Mouse (Mus musculus) retina, adult 2 months (tissue): ENCODE measurements around the gene Setd7.
A peak's percentile ranks its signal among the peaks of the same experiment; 100 is the strongest.

Source experiments
- DNase-seq: peaks from one replicate; pipeline ENCODE4 v3.0.0-alpha.2; 2012; ENCODE audit warnings: low read depth, low spot score

Setd7 gene

DNA sequence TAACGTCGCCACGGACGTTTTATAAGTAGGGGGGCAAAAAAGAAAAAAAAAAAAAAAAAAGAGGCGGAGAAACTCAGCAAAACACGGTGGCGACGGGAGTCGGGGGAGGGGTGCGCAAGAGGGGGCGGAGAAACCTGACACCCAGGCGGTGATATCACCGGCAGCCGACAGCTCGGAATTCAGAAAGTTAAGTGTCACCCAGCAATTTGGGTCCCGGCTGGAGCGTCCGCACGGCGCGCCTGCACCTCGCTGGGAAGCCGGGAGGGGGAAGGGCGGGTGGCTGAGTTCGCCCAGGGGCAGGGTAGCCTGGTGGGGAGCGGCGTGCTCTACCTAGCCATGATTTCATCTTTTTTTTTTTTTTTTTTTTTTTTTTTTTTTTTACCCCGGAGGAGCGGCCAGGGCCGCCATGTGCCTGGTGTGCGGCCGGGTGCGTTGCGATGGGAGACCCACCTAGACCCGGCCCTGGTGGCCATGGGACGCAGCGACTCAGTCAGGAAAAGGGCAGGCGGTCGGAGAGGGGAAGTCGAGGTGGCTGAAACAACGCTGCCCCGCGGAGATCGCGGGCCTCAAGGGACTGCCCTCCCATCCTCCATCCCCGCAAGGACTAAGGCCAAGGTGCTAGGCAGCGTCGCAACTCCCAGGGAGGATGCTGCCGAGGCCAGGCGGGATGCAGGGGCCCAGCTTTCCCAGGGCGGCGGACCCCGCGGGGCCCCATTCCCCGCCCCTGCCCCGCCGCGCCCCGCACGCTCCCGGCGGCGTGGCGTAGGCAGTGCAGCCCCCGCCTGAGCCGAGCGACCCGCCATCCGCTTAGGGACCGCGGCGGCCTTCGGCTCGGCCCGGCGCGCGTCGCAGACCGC is 857 bp downstream of the Setd7 start:
- no peak for DNase-seq

DNA sequence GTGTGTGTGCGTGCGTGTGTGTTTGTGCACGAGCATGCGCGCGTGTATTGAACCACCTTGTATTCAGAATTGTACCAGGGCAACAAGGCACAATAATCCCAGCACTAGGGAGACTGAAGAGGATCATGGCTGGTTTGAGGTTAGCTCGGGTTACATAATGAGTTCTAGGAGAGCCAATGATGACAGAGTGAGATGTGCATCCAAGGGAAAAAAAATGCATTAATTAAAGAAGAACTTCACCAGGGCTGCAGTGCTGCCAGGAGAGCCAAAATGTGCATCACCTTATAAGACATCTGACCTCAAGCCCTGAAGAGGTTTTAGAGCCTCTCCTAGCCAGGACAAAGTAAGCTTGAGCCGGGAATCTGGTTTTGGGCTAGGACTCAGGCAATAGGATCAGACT is 5.1 kb downstream of the Setd7 start:
- no peak for DNase-seq

DNA sequence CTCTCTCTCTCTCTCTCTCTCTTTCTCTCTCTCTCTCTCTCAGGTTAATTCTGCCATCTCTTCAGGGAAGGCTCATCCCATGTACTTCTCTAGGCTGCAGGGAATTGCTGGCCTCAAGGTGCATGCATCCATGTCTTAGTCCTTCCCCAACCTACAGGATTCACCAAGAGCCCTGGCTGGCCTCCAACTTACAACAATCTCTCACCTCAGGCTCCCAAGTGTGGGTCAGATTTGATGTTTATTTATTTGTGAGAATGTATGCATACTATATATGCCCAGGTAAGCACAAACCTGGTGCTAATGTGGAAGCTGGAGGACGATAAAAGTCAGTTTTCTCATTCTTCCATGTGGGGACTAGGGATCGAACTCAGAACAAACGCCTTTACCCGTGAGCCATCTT is 5.8 kb downstream of the Setd7 start:
- no peak for DNase-seq

DNA sequence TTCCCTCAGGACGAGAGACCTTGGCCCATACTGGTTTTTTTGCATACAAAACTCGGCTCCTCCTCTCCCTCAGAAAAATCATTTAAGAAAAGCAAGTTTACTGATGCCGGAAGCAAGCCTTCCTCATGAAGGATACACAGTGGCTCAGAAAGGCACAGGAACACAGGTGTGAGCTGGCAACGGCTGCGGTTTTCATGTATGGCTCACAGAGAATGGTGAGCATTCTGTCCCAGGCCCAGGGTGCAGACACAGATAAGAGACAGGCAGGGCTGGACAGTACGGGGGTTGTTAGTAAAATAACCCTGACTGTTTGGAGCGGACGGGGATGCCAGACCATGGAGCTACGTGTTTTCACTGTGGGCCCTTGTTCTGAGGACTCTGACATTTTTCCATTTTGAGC is 6.6 kb downstream of the Setd7 start:
- no peak for DNase-seq

GRCm38 (mm10) chr3:51553497-51553875 is 7.2 kb downstream of the Setd7 start:
- no peak for DNase-seq

DNA sequence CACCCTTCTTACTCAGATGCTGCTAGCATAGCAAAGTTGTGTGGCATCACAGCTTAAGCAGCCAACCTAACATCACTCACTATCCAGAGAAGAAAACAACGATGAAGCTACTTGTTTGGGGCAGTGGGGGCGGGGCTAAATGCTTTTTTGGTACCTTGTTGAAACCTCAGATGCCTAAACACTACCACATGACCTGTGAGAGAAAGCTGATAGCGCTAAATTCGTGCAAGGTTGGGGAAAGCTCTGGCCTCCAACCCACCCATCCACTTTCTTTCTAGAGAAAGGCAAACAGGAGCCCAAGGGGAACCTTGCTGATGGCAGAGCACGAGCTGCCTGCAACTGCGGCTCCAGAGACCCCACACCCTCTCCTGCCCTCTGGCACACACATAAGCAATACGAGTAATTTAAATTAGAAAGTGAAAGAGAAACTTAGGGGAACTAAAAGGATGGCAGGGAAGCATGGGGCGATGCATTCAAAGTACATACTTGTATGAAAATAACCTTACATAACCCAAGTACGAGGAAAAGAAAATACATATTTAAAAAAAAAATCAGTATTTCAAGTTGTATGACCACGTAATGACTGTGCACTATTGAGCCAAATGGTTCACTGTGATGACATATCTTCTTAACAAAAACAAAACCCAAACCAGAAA is 7.7 kb downstream of the Setd7 start:
- DNase-seq = no peak

DNA sequence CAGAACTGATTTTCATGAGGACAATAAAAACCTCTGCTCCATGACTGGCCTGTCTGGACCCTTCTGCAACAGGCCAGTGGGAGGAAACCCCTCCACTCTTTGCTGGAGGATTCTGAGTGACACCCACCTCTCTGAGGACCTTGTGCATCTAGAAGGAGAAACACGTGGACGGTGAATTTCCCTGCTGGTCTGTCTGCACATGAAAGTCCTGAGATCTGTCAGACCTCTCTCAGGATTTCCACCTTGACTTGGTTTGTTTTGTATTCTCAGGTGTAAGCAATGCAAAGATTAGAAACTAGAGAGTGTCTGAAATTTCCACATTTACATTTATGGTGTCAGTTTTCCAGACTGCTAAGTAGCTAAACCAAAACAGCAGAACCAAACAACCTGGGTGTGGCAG is 8.5 kb downstream of the Setd7 start:
- no peak for DNase-seq

- no peak for DNase-seq
These were observed 11.6 kb downstream of the Setd7 start for GRCm38 (mm10) chr3:51548987-51549579.

DNA sequence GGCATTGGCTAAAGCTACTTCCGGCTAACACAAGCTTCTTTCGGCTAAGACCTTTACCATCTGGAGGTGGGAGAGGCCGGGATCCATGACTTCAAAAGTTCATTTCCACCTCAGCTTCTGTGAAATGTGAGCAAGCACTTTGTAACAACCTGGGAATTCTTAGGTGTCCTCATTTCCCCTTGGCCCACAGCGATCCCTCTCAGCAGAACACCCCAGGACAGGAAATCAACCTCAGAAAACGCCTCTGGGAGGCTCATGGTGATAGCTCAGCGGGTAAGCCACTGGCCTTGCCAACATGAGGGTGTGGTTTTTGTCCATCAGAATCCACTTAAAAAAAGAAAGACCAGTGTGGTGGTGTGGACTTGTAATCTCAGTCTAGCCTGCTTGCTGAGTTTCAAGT is 13.1 kb downstream of the Setd7 start:
- DNase-seq = no peak

GRCm38 (mm10) chr3:51544442-51545128 is 16.1 kb downstream of the Setd7 start:
- no peak for DNase-seq

- DNase-seq = no peak
These were observed 20.0 kb downstream of the Setd7 start for GRCm38 (mm10) chr3:51540659-51541058.

GRCm38 (mm10) chr3:51539567-51540408 is 20.9 kb downstream of the Setd7 start:
- DNase-seq = peak; percentile 26

DNA sequence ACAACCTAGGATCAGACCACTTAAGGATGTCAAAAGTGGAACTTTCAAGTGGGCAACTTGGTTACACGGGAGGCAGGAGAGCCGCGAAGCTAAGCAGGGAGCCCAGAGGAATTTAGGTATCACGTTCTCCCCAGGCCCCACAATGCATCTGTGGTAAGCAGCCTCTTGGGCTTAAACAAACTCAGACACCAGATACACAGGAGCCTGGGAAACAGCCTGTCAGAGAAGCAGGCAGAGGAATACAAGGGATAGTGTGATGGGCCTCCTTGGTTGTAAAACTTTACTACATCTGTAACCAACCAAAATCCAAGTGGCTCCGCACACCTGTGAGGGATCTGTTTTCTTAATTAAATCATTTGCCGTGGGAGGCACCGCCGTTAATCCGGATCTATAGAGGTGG is 26.7 kb downstream of the Setd7 start:
- DNase-seq = no peak

GRCm38 (mm10) chr3:51533573-51533972 is 27.1 kb downstream of the Setd7 start:
- no peak for DNase-seq

DNA sequence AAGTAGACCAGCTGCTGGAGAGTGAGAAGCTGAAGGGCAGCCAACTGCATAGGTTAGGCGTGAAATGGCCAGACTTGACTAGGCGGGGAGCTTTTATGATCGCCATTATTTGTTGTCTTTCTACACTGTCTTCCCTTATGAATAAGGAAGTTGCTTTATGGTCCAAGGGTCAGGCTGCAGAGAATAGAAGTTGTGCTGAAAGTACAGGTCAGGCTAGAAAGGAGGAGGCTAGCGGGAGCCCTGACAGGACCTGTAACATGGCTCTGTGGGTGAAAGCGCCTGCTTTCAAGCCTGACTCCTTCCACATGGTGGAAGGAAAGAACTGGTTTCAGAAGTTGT is 28.4 kb downstream of the Setd7 start:
- DNase-seq = no peak

- no peak for DNase-seq
These were observed 29.0 kb downstream of the Setd7 start for GRCm38 (mm10) chr3:51531473-51532281.

DNA sequence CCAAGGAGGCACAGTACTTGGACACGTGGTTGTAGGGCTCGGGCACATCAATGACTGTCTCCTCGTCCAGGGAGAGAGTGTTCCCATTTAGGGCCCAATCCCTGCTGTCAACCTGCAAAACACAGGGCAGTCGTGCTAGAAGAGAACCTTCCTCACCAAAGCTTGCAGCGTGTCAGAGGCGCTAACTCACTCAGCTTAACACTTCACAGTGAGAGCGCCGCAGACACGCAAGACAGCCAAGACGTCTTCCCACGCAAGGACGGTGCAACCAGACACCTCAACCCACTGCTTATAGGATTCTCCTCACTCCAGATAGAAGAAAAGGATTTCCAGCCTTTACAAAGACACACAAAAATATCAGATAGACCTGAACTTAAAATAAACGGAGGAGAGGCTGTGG is 33.8 kb downstream of the Setd7 start:
- no peak for DNase-seq

- no peak for DNase-seq
These were observed 35.4 kb downstream of the Setd7 start for GRCm38 (mm10) chr3:51525186-51525785.

GRCm38 (mm10) chr3:51521262-51521661 is 39.4 kb downstream of the Setd7 start:
- no peak for DNase-seq

DNA sequence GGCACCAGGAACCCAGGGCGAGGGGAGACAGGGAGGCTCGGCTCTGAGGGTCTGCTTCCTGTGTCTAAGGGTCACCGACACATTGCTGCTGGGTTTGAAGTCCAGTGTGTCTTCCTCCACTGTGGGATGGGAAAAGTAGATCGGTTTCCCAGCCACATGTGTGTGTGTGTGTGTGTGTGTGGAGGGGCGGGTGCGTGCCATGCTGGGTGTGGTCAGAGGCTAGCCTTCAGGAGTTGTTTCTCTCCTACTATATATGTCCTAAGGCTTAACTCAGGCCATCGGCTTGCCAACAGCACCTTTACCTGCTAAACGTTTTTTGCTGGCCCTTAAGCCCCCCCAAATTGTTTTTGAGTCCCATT is 41.9 kb downstream of the Setd7 start:
- DNase-seq = no peak
